Mouse (Mus musculus) right cerebral cortex, postnatal 25 days (tissue): Measurements from ENCODE around the gene Clpb.
A peak's percentile ranks its signal among the peaks of the same experiment; 100 is the strongest.

Source experiments
- DNase-seq: peaks from one replicate; pipeline ENCODE4 v3.0.0; 2022

The Clpb gene

DNA sequence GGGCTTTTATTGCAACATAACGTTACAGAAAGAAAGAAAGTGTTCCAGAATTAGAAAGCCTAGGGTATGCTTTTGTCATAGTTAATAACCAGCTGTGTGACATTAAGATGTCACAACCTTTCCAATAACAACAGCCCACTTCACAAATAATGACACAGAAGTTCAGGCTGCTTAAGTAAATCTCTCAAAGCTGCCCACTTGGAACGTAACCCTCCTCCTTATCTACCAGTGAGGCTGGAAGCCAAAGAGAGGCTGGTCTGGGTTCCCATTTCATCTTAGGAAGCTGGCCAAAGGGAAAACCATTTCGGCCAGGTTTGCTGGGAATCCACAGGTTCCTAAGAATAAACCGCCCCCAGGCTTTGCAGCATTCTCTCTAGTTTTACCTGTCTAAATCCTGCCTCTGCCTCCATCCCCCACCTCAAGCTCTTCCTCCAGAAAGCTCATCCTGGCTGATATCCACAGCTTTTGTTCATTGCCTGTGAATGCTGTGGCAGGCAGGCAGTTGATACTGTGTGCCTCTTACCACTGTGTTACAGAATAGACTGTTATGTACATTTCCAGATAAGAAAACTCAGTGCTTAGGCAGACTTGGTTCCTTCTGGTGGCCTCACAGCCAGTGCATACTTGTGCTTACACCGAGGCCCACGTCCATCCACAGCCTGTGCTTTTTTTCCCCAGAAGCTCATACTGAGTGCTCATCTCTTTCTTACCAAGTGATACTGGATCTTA lies 12.8 kb downstream of the Clpb start:
- DNase-seq = no peak

GRCm38 (mm10) chr7:101676762-101677308 lies 13.4 kb downstream of the Clpb start:
- DNase-seq = no peak

DNA sequence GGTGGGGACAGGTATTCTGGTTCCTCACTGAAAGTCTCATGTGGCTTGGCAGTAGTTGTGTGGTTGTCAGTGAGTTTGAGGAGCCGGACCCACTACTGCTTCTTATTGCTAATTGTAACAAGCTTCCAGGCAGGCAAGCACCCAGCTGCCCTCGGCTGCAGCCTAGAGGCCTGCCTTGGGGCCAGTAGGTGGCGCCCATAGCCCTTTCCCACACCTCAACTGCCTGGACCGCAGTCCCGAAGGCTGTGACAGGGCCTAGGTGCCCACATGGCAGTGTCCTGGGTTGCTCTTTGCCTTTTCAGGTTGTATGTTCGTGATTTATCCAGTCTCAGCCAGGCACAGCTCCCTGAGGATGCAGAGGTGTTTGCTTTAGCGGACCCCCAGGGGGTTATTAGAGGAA lies 16.2 kb downstream of the Clpb start:
- peak; percentile 72 for DNase-seq

- DNase-seq = no peak
Measured at GRCm38 (mm10) chr7:101680961-101681360, 17.5 kb downstream of the Clpb start.

- DNase-seq = no peak
Measured at GRCm38 (mm10) chr7:101681565-101682071, 18.2 kb downstream of the Clpb start.

GRCm38 (mm10) chr7:101682886-101683285 lies 19.5 kb downstream of the Clpb start:
- DNase-seq = no peak

GRCm38 (mm10) chr7:101683976-101684630 lies 20.7 kb downstream of the Clpb start:
- no peak for DNase-seq

GRCm38 (mm10) chr7:101684671-101685070 lies 21.2 kb downstream of the Clpb start:
- DNase-seq = no peak

- DNase-seq = no peak
Measured at GRCm38 (mm10) chr7:101687144-101687543, 23.7 kb downstream of the Clpb start.

DNA sequence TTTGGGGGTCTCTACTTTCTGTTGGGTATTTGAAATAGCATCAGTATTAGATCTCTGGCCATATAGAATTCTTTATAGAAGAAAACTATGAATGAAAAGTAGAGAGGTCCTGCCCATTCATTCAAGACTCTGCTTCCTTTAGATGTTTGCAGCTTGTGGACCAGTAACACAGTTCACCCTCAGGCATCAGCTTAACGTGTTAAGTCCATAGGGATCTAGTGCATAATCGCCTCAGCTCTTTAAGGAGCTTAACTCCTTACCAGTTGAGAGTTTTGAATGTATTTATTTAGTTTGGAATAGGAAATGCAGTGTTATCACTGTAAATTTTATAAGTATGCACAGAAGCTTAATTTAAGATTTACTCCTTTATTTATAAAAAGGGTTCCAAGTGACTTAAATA lies 27.0 kb downstream of the Clpb start:
- no peak for DNase-seq

DNA sequence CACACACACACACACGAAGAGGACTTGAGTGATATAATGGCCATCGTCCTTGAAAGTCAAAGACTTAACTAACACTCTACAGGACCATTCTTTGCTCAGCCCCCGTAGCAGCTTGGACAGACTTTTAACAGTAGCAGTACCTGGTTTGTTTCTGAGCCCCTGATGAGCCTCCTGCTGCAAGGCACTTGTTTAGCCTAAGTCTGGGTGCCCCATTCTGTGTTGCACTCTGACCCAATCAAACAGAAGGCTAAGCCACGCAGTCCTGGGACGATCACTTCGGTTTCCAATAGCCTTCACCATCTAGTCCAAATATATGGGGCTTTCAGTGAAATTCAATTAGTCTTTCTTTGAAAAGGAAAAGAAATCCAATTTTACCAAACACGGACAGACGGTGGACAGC lies 28.4 kb downstream of the Clpb start:
- DNase-seq = no peak

- DNase-seq = no peak
Measured at GRCm38 (mm10) chr7:101692446-101692845, 29.0 kb downstream of the Clpb start.

DNA sequence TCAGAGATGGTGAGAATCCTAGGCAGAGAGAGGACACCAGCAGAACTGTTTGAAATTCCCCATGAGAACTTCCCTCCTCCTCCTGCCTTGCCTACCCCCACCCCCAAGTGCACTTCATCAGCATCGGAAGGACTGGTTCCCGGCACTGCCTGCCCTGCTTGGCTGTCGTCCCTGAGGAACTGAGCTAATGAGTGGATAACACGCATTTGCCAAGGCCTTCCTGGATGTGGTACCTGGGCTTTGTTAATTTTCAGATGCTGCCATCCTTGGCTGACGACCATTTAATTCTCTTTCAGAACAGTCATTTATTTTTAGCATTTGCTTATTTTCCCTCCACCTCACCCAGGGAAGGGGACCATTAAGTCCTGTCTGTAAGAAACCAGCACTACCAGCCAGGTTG lies 32.0 kb downstream of the Clpb start:
- DNase-seq = no peak

DNA sequence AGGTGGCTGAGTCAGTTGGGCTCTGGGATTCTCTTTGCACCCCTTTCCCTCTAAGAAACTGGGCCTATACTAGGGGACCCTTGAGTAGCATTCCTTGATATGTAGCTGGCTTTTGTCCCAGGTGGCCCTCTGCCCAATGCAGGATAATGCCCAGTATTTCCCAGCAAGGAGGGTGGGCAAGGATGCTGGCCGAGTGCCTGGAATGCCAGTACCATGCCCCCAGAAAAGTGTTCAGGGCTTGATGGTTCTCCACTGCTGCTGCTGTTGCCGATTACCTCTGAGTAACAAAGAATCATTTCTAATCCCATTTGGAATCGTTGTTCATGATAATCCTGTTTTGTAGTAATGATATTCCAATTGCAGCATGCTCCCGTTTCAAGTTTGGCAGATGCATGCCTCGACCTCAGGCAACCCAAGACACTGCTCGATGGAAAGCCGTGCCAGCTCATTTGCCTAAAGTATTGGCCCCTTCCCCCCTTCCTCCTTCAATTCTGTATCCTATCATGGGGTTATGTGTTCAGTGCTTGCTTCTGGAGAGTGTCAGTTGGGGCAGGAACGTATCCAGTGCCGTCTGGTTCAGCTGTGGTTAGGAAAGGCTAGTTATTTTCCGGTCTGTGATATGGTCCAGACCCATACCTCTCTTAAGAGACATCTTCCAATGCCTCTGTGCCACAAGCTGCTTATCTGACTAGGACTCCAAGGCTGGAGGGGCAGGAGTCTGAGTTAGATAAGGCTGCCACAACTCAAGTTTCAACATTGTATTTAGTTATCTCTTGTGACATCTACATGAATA lies 33.7 kb downstream of the Clpb start:
- DNase-seq = no peak

GRCm38 (mm10) chr7:101700296-101700695 lies 36.9 kb downstream of the Clpb start:
- DNase-seq = no peak

DNA sequence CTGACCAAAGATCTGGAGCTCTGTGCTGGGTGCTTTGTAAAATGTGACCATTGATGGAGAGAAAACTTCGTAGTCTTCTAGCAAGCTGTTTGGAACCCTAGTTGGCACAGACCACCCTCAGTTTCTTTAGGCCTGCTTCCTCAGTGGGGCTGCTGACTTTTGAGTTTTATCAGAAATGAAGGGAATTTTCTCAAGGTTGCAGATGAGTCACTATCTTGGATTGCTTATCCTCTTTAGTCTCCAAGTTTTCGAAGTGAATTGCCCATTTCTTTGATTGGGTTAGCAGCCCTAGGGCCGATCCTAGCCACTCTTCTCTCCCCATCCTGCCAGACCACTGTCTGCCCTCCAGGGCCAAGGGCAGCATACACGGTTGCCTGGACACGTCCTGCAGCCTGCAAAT lies 39.3 kb downstream of the Clpb start:
- DNase-seq = no peak

- no peak for DNase-seq
Measured at GRCm38 (mm10) chr7:101709586-101709985, 46.2 kb downstream of the Clpb start.

GRCm38 (mm10) chr7:101710236-101710635 lies 46.8 kb downstream of the Clpb start:
- no peak for DNase-seq

DNA sequence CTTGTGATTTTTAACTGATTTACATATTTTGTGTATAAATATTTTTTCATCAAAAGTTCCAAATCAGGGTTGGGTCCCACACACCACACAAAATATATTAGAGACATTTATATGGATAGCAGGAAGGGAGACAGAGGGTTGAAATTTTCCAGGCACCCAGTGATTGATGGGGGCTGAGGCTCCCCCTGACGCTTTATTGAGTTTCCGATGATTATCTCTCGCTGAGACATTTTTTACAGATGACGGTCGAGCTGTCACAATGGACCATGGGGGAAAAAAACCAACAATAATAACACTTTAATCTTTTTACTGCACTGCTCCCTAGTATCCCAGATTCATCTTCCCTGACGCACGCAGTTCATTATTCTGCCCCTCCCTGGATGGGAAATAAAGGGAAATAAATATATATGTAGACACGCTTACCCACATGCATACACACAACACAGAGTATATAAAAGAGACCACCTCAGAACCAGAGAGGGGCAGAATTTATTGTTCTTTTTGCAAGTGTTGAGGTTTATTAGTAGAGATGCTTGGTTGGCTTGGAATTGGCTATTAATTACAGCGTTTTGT lies 50.5 kb downstream of the Clpb start:
- DNase-seq = no peak

- DNase-seq = no peak
Measured at GRCm38 (mm10) chr7:101715041-101715551, 51.7 kb downstream of the Clpb start.

DNA sequence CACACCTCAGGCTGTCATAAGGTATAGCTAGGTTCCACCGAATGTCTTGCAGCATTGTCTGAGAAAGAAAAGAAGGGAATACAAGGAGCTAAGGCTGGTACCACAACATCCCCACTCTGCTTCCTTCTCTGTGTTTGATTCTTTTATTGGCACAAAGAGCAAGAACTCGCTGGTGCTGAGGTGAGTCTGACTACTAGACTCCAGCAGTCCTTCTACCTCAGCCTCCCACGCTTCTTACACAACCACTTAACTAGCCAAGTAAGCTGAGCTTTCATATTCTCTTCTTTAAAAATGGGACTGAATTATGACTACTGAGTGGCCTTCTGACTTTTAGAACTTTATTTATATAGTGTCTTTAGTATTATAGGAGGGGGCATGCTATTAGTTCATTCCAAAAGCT lies 56.9 kb downstream of the Clpb start:
- no peak for DNase-seq

GRCm38 (mm10) chr7:101725081-101725480 lies 61.6 kb downstream of the Clpb start:
- no peak for DNase-seq

DNA sequence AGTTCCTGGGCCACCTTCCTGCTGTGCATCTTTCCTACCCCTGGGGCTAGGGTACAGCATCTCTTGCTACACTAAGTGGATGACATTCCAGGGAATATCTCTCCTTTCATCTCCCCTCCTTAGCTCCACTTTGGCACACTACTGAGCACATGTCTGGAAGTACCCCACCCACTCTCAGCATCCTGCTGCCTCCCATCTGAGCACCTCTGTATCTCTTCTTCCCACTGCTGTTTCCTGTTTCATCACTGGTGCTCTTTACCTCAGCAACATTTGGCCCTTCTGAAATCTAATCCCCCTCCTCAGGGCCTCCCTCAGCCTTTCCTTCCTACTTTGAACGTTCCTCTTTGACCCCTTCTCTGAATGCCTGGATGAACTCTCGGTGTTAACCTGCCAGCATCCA lies 63.5 kb downstream of the Clpb start:
- no peak for DNase-seq
